Mouse (Mus musculus) brain, embryonic 14.5 days (tissue): ENCODE results near the gene Mtif2.
"Not testable (repeated sequence)": the region's sequence is repeated elsewhere in the genome, so short reads cannot be mapped to it uniquely, and the experiment has no call there.

Source experiments
- CTCF ChIP-seq: fragments of 200-500 bp; IDR thresholded peaks from 2 replicates; pipeline ENCODE4 v1.5.1; 2012; ENCODE audit warnings: inconsistent platforms, mild to moderate bottlenecking, moderate library complexity, borderline replicate concordance; ENCODE audit not compliant: insufficient read depth, insufficient read length; ENCODE audit errors: extremely low read depth
- POLR2A ChIP-seq: fragments of 200-500 bp; IDR thresholded peaks from 2 replicates; pipeline ENCODE4 v1.6.1; 2012; ENCODE audit warnings: mild to moderate bottlenecking, inconsistent platforms, borderline replicate concordance; ENCODE audit not compliant: poor library complexity, insufficient read depth, insufficient read length, severe bottlenecking; ENCODE audit errors: extremely low read depth

DNA sequence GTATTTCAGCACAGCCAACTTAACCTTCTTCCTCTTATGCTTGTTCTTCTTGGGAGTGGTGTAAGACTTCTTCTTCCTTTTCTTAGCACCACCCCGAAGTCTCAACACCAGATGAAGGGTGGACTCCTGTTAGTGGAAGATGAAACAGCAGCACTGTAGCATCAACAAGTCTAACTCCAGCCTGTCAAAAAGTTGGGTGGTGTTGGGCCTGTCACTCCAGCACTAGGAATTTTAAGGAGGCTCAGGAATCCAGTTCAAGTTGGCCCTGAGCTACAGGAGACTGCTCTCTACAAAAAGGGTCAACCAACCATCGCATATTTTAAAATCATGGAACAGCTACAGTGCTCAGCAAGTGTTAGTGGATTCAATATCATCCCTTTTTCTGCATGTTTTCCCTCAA lies 20.1 kb downstream of the Mtif2 start:
- TF ChIP-seq CTCF, POLR2A: not testable (repeated sequence)
